Mouse (Mus musculus) WW6 (cell line): ENCODE results near the gene Akr1b3.
"Not testable (repeated sequence)": the region's sequence is repeated elsewhere in the genome, so short reads cannot be mapped to it uniquely, and the experiment has no call there.

Experiments used
- DNase-seq: peaks from one replicate; pipeline ENCODE4 v3.0.0-alpha.2; 2013; ENCODE audit warnings: low read depth, low spot score

The Akr1b3 gene

DNA sequence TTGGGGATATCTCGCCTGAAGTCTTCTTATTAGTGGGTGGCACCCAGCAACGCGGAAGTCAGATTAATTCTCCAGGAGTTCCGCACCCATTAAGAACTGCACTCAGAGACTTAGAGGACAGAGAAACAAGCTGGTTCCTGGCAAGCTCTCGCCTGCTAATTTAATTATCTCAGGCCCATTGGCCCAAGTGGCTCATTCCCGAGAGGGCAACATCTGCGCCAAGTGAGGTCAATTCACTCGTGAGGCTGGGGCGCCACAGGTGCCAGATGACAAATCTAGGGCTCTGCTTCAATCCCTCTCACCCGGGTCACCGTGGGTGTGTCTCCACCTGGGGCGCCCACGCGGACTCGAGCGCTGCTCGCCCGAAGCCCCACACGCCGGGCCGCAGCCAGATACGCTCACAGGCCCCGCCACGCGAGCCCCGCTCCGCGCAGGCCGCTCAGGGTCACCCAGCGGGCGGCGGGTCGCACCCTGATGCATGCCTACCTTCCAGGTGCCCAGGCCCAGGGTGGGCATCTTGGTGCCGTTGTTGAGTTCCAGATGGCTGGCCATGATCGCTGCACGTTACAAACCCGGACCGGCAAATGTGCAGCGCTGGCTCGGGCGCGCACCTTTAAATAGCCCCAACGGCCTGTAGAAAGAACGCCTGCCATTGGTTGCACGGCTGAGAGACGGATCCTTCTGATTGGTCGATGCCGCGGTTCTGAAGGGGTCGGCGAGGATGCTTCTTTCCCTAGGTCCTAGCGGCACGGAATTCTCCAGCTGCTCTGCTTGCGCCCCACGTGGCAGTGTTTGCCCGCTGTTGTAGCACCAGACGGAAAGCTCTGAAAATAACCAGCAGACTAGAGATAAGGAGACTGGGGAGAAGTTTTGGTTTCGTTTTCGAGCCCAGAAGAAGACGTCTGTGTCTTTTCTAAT, at the start of gene Akr1b3:
Akr1b3 (minus strand) TSS at position 625 of the 918 bp plus-strand sequence.
- DNase-seq, result peak; percentile 84

DNA sequence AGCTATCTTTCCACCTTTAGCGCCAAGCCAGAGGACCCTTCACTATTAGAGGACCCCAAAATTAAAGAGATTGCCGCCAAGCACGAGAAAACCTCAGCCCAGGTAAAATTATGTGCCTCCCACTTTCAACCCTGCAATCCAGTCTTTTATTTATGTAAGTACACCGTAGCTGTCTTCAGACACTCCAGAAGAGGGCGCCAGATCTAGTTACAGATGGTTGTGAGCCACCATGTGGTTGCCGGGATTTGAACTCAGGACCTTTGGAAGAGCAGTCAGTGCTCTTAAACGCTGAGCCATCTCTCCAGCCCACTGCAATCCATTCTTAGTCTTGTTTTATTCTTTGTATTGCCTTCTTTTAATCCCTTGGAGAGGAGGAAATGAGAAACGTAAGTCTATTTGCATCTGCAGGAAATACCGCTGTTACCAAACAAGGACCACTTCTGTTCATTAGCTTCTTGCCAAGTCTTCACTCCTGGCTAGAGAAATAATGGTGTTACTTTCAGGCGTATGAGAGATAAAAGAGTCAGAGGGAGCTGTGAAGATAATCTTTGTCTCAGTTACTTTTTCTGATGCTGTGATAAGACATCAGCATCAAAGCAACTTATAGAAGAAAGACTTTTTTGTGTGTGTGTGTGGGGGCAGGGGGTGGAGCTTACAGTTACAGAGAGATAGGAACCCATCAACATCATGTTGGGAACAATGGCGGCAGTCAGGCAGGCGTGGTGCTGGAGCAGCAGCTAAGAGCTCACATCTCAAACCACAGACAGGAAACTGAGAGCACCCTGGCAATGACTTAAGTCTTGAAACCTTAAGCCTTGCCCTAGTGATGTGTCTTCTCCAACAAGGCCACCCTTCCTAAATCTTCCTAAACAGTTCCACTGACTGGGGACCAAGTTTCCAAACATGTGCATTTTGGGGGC, 47.2 kb upstream of the Akr1b3 start:
- no peak for DNase-seq

- no peak for DNase-seq
These were observed 38.6 kb upstream of the Akr1b3 start for GRCm38 (mm10) chr6:34355841-34356240.

DNA sequence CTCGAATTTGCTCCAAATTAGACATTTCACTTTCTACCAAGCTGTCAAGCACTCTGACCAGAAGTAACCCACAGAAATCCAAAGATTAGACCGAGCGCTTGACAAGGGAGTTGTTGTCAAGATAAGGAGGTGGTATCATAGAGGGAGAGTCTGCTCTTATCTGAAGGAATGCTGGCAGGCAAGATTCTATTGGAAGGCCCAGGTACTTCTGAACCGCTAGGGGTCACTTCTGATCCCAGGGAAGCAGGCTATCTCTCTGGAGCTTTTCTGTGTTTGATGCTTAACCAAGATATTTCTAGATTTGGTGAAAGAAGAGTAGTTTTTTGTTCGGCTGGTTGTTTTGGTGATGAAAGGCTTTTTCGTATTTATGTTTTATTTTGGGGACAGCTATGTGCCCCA, 38.1 kb upstream of the Akr1b3 start:
- DNase-seq, result no peak

- no peak for DNase-seq
These were observed 37.4 kb upstream of the Akr1b3 start for GRCm38 (mm10) chr6:34354354-34355348.

DNA sequence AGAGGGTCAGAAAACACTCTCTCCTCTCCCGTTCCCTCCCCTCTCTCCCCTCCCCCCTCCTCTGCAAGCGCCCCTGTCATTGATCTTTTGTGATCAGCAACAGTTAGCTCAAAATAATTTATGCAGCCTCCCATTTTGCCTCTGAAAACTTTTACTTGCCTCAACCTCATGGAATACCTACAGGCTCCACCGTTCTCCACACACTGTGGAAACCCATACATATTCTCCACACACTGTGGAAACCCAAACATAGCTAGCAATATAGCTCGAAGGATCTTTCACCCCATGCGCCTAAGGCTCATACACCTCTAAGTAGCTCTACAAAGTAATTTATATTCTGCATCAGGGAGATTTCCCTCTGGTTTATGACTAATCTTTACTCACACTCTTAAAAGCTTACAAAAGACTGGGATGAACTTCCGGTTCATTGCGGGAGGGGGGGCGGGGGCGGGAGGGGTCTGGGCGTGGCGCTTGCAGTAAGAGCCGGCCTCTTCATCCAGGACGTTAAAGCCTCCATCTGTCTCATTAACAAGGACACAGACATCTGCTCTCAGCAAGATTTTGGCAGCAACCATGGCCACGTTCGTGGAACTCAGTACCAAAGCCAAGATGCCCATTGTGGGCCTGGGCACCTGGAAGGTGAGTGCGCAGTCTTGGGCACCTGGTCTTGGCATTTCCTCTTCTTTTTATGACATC, 36.5 kb upstream of the Akr1b3 start, which contains the start of gene Akr1b8:
Akr1b8 (plus strand) TSS at position 462 of the 696 bp plus-strand sequence.
- no peak for DNase-seq

DNA sequence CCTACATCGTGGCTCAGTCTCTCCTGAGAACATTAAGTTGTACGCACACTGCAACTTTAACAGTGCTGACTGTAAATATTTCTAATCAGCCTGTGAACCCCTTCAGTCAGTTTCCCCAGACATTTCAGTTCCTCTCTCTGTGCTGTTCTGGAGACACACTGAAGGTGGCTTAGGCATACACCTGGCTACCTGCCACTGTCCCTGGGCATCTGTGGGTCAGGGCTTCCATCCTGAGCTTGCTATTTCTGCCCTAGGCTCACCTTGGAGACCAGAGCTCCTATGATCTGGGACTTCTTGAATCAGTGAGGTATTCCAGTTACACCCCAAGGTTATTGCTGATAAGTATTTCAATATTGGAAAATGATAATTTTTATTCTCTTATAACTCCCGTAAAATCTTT, 35.1 kb upstream of the Akr1b3 start:
- DNase-seq, result no peak

- DNase-seq, result not testable (repeated sequence)
These were observed 34.2 kb upstream of the Akr1b3 start for GRCm38 (mm10) chr6:34351481-34351880.

DNA sequence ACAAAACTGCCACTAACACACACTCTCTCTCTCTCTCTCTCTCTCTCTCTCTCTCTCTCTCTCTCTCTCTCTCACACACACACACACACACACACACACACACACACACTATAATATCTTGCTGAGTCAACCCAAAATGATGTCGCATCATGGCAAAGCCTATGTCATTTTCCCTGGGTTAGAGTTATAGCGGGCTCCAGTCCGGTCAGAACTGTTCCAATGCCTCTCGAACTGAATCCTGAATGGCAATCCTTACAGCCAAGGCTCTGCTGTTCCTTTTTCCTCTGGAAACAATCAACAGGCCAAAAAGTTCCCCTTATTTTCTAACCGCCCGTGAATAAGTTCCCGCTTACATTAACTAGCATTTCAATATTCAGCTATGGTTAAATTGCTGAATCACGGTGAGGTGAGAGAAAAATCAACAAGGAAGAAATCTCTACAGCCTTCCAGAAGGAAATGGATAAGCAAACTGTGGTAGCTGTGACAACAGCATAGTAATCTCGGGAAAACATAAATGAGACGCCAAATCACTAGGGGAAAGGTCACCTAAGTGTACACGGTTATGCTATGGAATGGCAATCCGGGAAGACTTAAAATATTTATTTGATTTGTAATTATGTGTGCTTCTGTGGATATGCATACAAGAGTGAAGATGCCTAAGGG, 32.9 kb upstream of the Akr1b3 start:
- DNase-seq, result no peak

- DNase-seq, result no peak
These were observed 29.0 kb upstream of the Akr1b3 start for GRCm38 (mm10) chr6:34346096-34346898.

DNA sequence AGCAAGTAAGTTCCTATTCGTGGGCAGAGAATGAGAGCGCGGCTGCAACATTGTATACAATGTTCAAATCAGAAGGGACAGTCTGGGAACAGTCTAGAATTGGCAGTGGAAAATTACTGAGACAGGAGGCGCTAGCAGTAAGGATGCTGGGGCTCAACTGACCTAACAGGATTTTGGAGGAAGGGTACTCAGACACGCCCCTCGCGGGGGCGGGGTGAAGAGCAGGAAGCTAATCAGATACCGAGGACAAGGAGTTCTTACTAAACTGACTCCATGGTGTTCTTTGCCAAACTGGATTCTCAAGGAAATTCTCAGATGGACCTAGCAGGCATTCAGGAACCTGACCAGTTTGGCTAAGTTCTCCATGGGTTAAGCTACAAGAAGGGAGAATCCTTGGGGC, 27.7 kb upstream of the Akr1b3 start:
- no peak for DNase-seq

DNA sequence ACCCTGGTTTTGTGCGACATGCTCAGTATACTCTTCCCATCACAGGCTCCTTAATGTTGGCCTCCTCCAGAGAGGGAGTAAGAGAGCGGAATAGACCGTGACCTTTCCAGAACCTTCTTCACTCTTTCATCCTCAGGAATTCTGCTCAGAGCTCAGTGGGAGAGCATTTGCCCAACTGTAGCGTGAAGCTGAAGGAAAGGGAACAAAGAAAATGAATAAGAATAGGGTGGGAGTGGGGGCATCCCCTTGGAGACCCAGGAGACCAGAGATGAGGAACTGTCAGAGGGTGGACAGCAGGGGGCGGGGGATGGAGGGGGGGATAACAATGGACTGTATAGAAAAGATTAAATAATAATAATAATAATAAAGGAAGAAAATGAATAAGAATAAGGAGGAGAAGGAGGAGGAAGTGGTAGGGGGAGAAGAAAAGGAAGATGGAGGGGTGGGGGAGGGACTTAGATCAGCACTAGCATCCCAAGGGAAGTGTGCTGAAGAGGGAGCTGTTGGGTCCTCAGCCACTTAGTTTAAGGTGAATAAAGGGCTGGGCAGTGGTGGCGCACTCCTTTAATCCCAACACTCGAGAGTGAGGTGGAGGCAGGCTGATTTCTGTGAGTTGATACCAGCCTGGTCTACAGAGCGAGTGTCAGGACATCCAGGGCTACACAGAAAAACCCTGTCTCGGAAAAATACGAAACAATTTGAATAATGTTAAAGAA, 27.0 kb upstream of the Akr1b3 start:
- DNase-seq, result no peak

DNA sequence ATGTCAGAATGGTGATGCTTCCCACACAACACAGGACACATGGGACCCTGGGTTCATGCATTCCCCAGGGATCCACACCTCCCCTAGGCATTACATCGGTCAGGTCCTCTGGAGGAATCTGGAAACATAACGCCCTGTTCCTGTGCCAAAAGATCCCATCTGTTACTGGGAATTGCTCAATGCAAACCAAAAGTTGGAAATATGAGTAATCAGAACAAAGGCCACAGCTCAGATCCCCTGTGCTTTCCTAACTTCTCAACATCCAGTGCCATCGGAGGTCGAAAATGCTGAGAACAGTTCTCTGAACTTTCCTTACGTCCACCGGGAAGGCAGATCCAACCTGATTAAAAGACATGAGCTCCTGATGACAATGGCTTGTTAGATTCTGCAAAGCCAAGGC, 26.1 kb upstream of the Akr1b3 start:
- no peak for DNase-seq

DNA sequence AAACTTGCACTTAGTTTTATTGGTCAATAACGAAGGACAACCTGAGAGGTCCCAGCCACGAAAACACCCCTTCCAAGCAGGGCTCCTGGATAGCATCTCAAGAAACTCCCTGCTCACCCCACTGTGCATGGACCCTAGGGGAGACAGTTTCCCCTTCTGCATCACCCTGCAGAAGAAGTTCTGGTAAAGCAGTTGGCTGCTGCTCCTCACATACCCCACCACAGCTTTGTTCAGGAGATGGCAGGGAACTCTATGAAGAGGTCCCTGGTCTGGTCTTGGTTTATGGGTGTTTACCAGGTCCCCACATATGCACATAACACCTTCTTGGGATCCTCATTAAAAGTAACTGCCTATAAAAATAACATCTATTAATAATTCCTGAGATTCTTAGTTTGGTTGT, 25.2 kb upstream of the Akr1b3 start:
- no peak for DNase-seq

- DNase-seq, result no peak
These were observed 24.7 kb upstream of the Akr1b3 start for GRCm38 (mm10) chr6:34341991-34342390.

GRCm38 (mm10) chr6:34337799-34338198, 20.5 kb upstream of the Akr1b3 start:
- DNase-seq, result no peak

DNA sequence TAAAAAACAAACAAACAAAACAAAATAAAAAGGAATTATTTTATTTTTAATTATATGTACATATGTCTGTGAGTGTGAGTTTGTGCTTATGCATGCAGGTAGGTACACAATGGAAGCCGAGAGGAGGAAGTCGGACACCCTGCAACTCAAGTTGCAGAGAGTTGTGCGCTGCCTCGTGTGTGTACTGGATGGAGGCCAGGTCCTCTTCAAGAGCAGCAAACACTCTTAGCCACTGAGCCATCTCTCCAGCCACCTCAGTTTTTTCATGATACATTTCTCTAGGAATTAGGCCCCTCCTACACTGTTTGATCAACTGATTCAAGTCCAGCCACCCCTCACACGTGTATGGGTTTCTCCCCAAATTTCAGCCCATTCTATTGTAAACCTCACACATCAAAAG, 17.4 kb upstream of the Akr1b3 start:
- no peak for DNase-seq

GRCm38 (mm10) chr6:34331804-34332203, 14.5 kb upstream of the Akr1b3 start:
- not testable (repeated sequence) for DNase-seq
